Mouse (Mus musculus): ENCODE results near the gene RPS10-NUDT3. TPM values are rescaled to one million over a fixed set of nuclear protein-coding genes. Genes with fewer than 3 reads are reported as not detected.
"Not testable (repeated sequence)": the region's sequence is repeated elsewhere in the genome, so short reads cannot be mapped to it uniquely, and the experiment has no call there.

RPS10-NUDT3 gene
- polyA plus RNA-seq, 1 experiment from 2014 or later = not detected

- Histone ChIP-seq H3K4me1 (replicated peaks; ENCODE audit: insufficient read depth, low read length) (no peaks in the 10 kb centered on the region), H3K9ac (ENCODE audit: low read depth, low read length) (no peak overlapping the region), H3K4me2 (ENCODE audit: low read length) (no peak overlapping the region), H3K36me3 (ENCODE audit: insufficient read depth, low read length) (no peaks in the 10 kb centered on the region), H3K4me3 (replicated peaks; ENCODE audit: low read depth, low read length) (no peak overlapping the region), H3K9me3 (replicated peaks; ENCODE audit: low read length) (no peaks in the 10 kb centered on the region), H3K27ac (no peak overlapping the region), H3K27me3 (ENCODE audit: insufficient read depth, low read length) (no peaks in the 10 kb centered on the region)
- ATAC-seq (replicated peaks; ENCODE audit: low FRiP score, low read depth) (no peak), DNase-seq (ENCODE audit: low spot score) (no peak)
- WGBS = 84% methylated on average over 9 of the region's 9 CpGs
- TF ChIP-seq CTCF (IDR thresholded peaks at IDR 0.05; ENCODE audit: low read depth) = no peak
These were observed 8.7 kb upstream of the RPS10-NUDT3 start for GRCm38 (mm10) chr17:27643756-27644155.

GRCm38 (mm10) chr17:27643101-27643500 lies 8.1 kb upstream of the RPS10-NUDT3 start:
- Histone ChIP-seq H3K9me3 (replicated peaks; ENCODE audit: low read length) (no peaks in the 10 kb centered on the region), H3K9ac (ENCODE audit: low read depth, low read length) (no peak overlapping the region), H3K4me1 (replicated peaks; ENCODE audit: insufficient read depth, low read length) (no peaks in the 10 kb centered on the region), H3K27ac (no peak overlapping the region), H3K4me2 (ENCODE audit: low read length) (no peak overlapping the region), H3K27me3 (ENCODE audit: insufficient read depth, low read length) (no peaks in the 10 kb centered on the region), H3K4me3 (replicated peaks; ENCODE audit: low read depth, low read length) (no peak overlapping the region), H3K36me3 (ENCODE audit: insufficient read depth, low read length) (no peaks in the 10 kb centered on the region)
- ATAC-seq (replicated peaks; ENCODE audit: low FRiP score, low read depth) (no peak), DNase-seq (ENCODE audit: low spot score) (no peak)
- TF ChIP-seq CTCF (IDR thresholded peaks at IDR 0.05; ENCODE audit: low read depth) = no peak
- WGBS = 25% methylated on average over 6 of the region's 6 CpGs

GRCm38 (mm10) chr17:27642491-27643062 lies 7.6 kb upstream of the RPS10-NUDT3 start:
- H3K4me1 ChIP-seq (replicated peaks; ENCODE audit: insufficient read depth, low read length) = no peaks in the 10 kb centered on the region
- ATAC-seq (replicated peaks; ENCODE audit: low FRiP score, low read depth) (peak; percentile 71), DNase-seq (ENCODE audit: low spot score) (peak; percentile 86)
- TF ChIP-seq CTCF (IDR thresholded peaks at IDR 0.05; ENCODE audit: low read depth) = no peak
- no peak overlapping the region for H3K4me2 ChIP-seq (ENCODE audit: low read length)
- H3K36me3 ChIP-seq (ENCODE audit: insufficient read depth, low read length) = no peaks in the 10 kb centered on the region
- no peaks in the 10 kb centered on the region for H3K27me3 ChIP-seq (ENCODE audit: insufficient read depth, low read length)
- WGBS = 2% methylated on average over 12 of the region's 12 CpGs
- H3K9me3 ChIP-seq (replicated peaks; ENCODE audit: low read length) = no peaks in the 10 kb centered on the region
- no peak overlapping the region for H3K4me3 ChIP-seq (replicated peaks; ENCODE audit: low read depth, low read length)
- H3K27ac ChIP-seq = no peak overlapping the region
- H3K9ac ChIP-seq (ENCODE audit: low read depth, low read length) = no peak overlapping the region

GRCm38 (mm10) chr17:27639851-27640250 lies 4.8 kb upstream of the RPS10-NUDT3 start:
- 0 out of 2 replicates have a peak, but pooled peaks have one; percentile 16 for TF ChIP-seq CTCF (IDR thresholded peaks at IDR 0.05; ENCODE audit: low read depth)
- not testable (repeated sequence) for H3K4me1 ChIP-seq (replicated peaks; ENCODE audit: insufficient read depth, low read length); H3K9ac ChIP-seq (ENCODE audit: low read depth, low read length); H3K4me2 ChIP-seq (ENCODE audit: low read length); H3K9me3 ChIP-seq (replicated peaks; ENCODE audit: low read length); H3K27ac ChIP-seq; H3K27me3 ChIP-seq (ENCODE audit: insufficient read depth, low read length); H3K36me3 ChIP-seq (ENCODE audit: insufficient read depth, low read length); H3K4me3 ChIP-seq (replicated peaks; ENCODE audit: low read depth, low read length); DNase-seq (ENCODE audit: low spot score); ATAC-seq (replicated peaks; ENCODE audit: low FRiP score, low read depth)
- 91% methylated on average over 6 of the region's 6 CpGs for WGBS

GRCm38 (mm10) chr17:27638921-27639332 lies 3.9 kb upstream of the RPS10-NUDT3 start:
- ATAC-seq (replicated peaks; ENCODE audit: low FRiP score, low read depth) = no peak
- H3K4me1 ChIP-seq (replicated peaks; ENCODE audit: insufficient read depth, low read length) = peaks cover under 1% of the 10 kb centered on the region; the same call in 1 of the 2 replicates
- H3K27ac ChIP-seq = no peak overlapping the region
- H3K9ac ChIP-seq (ENCODE audit: low read depth, low read length) = no peak overlapping the region
- no peak for DNase-seq (ENCODE audit: low spot score)
- no peaks in the 10 kb centered on the region for H3K9me3 ChIP-seq (replicated peaks; ENCODE audit: low read length)
- H3K4me3 ChIP-seq (replicated peaks; ENCODE audit: low read depth, low read length) = no peak overlapping the region
- no peaks in the 10 kb centered on the region for H3K27me3 ChIP-seq (ENCODE audit: insufficient read depth, low read length)
- H3K4me2 ChIP-seq (ENCODE audit: low read length) = no peak overlapping the region
- no peaks in the 10 kb centered on the region for H3K36me3 ChIP-seq (ENCODE audit: insufficient read depth, low read length)
- peak; percentile 32; the same call in 1 of the 2 replicates for TF ChIP-seq CTCF (IDR thresholded peaks at IDR 0.05; ENCODE audit: low read depth)
- 81% methylated on average over 20 of the region's 20 CpGs for WGBS

- DNase-seq (ENCODE audit: low spot score) (no peak), ATAC-seq (replicated peaks; ENCODE audit: low FRiP score, low read depth) (no peak)
- Histone ChIP-seq H3K9me3 (replicated peaks; ENCODE audit: low read length) (no peaks in the 10 kb centered on the region), H3K4me1 (replicated peaks; ENCODE audit: insufficient read depth, low read length) (peaks cover 13% of the 10 kb centered on the region), H3K4me3 (replicated peaks; ENCODE audit: low read depth, low read length) (no peak overlapping the region), H3K27ac (no peak overlapping the region), H3K27me3 (ENCODE audit: insufficient read depth, low read length) (no peaks in the 10 kb centered on the region), H3K9ac (ENCODE audit: low read depth, low read length) (no peak overlapping the region), H3K36me3 (ENCODE audit: insufficient read depth, low read length) (peaks cover 8% of the 10 kb centered on the region), H3K4me2 (ENCODE audit: low read length) (no peak overlapping the region)
- no peak for TF ChIP-seq CTCF (IDR thresholded peaks at IDR 0.05; ENCODE audit: low read depth)
- 36% methylated on average over 9 of the region's 9 CpGs for WGBS
These were observed 2.3 kb upstream of the RPS10-NUDT3 start for GRCm38 (mm10) chr17:27637333-27637732.
